Mouse (Mus musculus): ENCODE measurements at regions not wholly inside any gene's neighbourhood (a gene's known extent, or its start where the extent isn't known, plus 50 kb on each side); places are given as distances from the start of the nearest gene placed in this dataset.

DNA sequence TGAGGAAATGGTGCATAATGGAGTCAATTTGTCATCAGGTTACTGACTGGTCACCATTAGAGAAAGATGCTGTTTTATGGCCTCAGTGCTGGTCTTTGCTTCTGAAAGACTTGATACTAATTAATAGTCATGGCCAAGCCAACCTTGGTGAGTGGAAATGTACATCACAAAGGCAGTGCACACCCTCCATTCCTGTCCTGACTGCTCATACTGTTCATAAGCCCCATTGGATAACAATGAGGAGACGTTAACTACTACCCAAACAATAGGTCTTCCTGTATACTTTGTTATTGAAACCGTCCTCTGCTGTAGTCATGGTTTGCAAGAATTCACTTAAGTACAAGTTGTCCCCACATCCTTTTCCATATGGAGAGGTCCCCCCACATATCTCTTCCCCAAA lies 605.8 kb upstream of the Slc35b3 start:
- Histone ChIP-seq H3K4me1 (ENCODE audit: control insufficient read depth, insufficient read depth, low read length) (no peaks in the 10 kb centered on the region), H3K36me3 (ENCODE audit: control insufficient read depth, insufficient read depth, low read length) (no peaks in the 10 kb centered on the region), H3K27me3 (ENCODE audit: control insufficient read depth, insufficient read depth, low read length) (no peaks in the 10 kb centered on the region), H3K4me3 (ENCODE audit: control insufficient read depth, low read depth, low read length) (no peak overlapping the region), H3K27ac (ENCODE audit: control insufficient read depth, insufficient read depth, low read depth, low read length) (no peak overlapping the region)
- TF ChIP-seq CTCF (IDR thresholded peaks at IDR 0.05; ENCODE audit: control insufficient read depth, insufficient read depth, insufficient replicate concordance, low read depth, low read length), result no peak

DNA sequence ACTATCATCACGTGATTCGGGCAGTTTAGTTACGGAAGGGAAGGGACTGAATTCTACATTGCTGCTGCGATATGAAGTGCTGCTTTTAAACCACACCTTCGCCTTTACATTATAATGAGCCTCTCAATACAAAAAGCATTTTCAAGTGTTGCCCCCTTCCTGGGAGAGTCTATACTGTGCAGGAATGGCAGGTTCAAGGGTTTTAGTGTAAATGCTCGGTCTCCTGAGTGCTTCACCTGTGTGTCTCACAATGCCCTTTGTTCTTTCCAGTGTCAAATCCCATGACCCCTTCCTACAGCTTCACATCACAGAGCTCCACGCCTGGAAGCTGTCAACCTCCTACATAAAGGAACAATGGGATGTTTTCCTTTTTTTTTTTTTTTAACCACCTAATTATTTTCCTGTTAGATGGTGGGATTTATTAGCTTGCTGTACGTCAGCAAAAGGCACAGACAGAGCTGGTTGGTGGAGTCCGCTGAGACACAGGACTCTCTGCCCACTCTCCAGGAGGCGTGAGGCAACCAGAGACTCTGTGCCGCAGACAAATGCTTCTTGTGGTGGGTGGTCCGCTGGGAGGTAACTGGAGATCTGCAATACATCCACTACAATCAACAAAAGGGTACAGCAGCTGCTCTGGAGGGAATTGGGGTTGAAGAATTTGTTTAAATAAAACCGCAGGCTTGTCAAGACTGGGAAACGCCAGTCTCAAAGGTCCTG lies 577.2 kb upstream of the Slc35b3 start:
- Histone ChIP-seq H3K27me3 (ENCODE audit: control insufficient read depth, insufficient read depth, low read length) (no peaks in the 10 kb centered on the region), H3K27ac (ENCODE audit: control insufficient read depth, insufficient read depth, low read depth, low read length) (no peak overlapping the region), H3K4me3 (ENCODE audit: control insufficient read depth, low read depth, low read length) (no peak overlapping the region), H3K36me3 (ENCODE audit: control insufficient read depth, insufficient read depth, low read length) (no peaks in the 10 kb centered on the region), H3K4me1 (ENCODE audit: control insufficient read depth, insufficient read depth, low read length) (no peaks in the 10 kb centered on the region)
- TF ChIP-seq CTCF (IDR thresholded peaks at IDR 0.05; ENCODE audit: control insufficient read depth, insufficient read depth, insufficient replicate concordance, low read depth, low read length), result no peak
- no peak for TF ChIP-seq POLR2A (IDR thresholded peaks at IDR 0.05; ENCODE audit: control insufficient read depth, low read depth, low read length)

DNA sequence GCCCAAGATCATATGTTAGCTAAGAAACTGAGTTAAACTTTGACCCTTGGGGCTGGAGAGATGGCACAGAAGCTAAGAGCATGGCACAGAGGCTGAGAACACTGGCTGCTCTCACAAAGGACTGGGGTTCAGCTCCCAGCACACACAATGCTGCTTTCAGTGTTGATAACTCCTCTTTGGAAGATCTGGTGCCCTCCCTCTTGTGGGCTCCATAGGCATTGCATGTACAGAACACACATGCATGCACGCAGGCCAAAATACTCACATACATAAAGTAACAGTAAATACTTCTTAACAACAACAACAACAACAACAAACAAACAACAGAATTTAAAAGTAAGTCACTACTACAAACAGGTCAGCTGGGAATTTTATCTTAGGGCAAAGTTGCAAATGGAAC lies 565.8 kb upstream of the Slc35b3 start:
- no peaks in the 10 kb centered on the region for H3K27me3 ChIP-seq (ENCODE audit: control insufficient read depth, insufficient read depth, low read length)
- H3K4me1 ChIP-seq (ENCODE audit: control insufficient read depth, insufficient read depth, low read length), result no peaks in the 10 kb centered on the region
- H3K27ac ChIP-seq (ENCODE audit: control insufficient read depth, insufficient read depth, low read depth, low read length), result no peak overlapping the region
- no peak overlapping the region for H3K4me3 ChIP-seq (ENCODE audit: control insufficient read depth, low read depth, low read length)
- H3K36me3 ChIP-seq (ENCODE audit: control insufficient read depth, insufficient read depth, low read length), result no peaks in the 10 kb centered on the region
- TF ChIP-seq POLR2A (IDR thresholded peaks at IDR 0.05; ENCODE audit: control insufficient read depth, low read depth, low read length), result no peak
- no peak for TF ChIP-seq CTCF (IDR thresholded peaks at IDR 0.05; ENCODE audit: control insufficient read depth, insufficient read depth, insufficient replicate concordance, low read depth, low read length)

DNA sequence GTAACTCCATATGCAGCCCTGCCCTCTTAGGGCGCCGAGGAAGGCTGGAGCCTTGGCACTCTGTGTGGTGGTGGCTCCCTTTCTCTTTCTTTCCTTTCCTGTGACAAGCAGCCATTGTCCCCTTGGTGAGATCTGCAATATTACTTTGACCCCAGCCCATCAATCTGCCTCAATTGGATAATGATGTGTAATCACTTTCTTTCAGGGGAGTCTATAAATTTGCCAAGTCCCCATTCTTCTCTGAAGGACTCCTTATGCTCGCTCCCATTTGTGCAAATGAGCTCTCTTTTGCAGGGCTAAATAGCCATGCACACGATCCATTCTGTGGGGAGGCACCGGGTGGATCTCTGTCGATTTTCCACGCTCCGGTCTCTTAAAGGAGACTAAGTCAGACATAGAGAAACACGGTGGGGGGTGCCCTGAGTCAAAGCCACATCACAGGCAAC lies 563.2 kb upstream of the Slc35b3 start:
- H3K4me1 ChIP-seq (ENCODE audit: control insufficient read depth, insufficient read depth, low read length), result no peaks in the 10 kb centered on the region
- no peaks in the 10 kb centered on the region for H3K27me3 ChIP-seq (ENCODE audit: control insufficient read depth, insufficient read depth, low read length)
- no peak overlapping the region for H3K4me3 ChIP-seq (ENCODE audit: control insufficient read depth, low read depth, low read length)
- TF ChIP-seq POLR2A (IDR thresholded peaks at IDR 0.05; ENCODE audit: control insufficient read depth, low read depth, low read length), result no peak
- TF ChIP-seq CTCF (IDR thresholded peaks at IDR 0.05; ENCODE audit: control insufficient read depth, insufficient read depth, insufficient replicate concordance, low read depth, low read length), result no peak
- no peaks in the 10 kb centered on the region for H3K36me3 ChIP-seq (ENCODE audit: control insufficient read depth, insufficient read depth, low read length)
- H3K27ac ChIP-seq (ENCODE audit: control insufficient read depth, insufficient read depth, low read depth, low read length), result no peak overlapping the region

DNA sequence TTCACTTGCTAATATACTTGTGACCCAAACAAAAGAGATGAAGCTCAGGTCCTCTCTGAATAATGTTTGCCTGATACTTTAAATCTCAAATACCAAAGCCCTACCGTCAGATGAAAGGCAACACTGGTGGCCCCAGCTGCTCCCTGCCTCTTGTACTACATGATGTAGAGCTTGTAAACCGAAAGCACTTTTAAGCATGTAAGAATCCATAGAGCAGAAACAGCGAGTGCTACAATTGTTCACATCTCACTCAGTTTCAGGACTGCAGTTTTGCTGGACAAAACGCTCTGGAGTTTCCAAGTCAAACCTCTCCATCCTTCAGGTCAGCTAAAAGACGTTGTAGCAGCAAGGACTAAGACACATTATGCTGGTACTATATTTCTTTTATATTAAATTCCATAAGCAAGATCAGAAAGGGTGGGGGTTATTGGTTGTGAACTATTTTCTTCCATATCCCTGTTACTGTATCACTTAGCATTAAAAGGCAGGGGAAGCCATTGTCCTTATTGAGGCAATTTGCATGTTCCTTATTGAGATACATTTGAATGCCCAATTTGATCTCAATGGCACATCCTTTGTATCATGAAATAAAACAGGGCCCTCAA lies 562.7 kb upstream of the Slc35b3 start:
- H3K4me3 ChIP-seq (ENCODE audit: control insufficient read depth, low read depth, low read length), result no peak overlapping the region
- no peak overlapping the region for H3K27ac ChIP-seq (ENCODE audit: control insufficient read depth, insufficient read depth, low read depth, low read length)
- TF ChIP-seq POLR2A (IDR thresholded peaks at IDR 0.05; ENCODE audit: control insufficient read depth, low read depth, low read length), result no peak
- no peak for TF ChIP-seq CTCF (IDR thresholded peaks at IDR 0.05; ENCODE audit: control insufficient read depth, insufficient read depth, insufficient replicate concordance, low read depth, low read length)
- H3K36me3 ChIP-seq (ENCODE audit: control insufficient read depth, insufficient read depth, low read length), result no peaks in the 10 kb centered on the region
- no peaks in the 10 kb centered on the region for H3K27me3 ChIP-seq (ENCODE audit: control insufficient read depth, insufficient read depth, low read length)
- H3K4me1 ChIP-seq (ENCODE audit: control insufficient read depth, insufficient read depth, low read length), result no peaks in the 10 kb centered on the region

DNA sequence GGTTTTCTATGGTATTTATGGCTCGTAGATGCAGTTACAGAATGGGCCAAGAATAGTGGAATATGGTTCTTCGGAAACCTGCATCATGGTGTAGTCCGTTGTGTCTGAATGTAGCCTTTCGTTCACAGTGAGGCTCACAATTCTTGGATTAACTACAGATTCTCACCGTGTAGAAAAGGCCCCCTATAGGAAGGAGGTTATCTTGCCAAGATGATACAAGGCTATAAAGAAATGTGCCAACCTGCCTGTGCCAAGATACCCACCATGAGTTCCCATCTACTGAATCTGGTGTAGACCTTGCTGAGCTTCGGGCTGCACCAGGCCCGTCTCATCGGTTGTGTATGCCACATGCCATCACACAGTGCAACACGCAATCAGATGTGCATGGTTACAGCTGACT lies 560.2 kb upstream of the Slc35b3 start:
- H3K27ac ChIP-seq (ENCODE audit: control insufficient read depth, insufficient read depth, low read depth, low read length), result no peak overlapping the region
- H3K4me3 ChIP-seq (ENCODE audit: control insufficient read depth, low read depth, low read length), result no peak overlapping the region
- H3K4me1 ChIP-seq (ENCODE audit: control insufficient read depth, insufficient read depth, low read length), result no peaks in the 10 kb centered on the region
- TF ChIP-seq POLR2A (IDR thresholded peaks at IDR 0.05; ENCODE audit: control insufficient read depth, low read depth, low read length) (no peak), CTCF (IDR thresholded peaks at IDR 0.05; ENCODE audit: control insufficient read depth, insufficient read depth, insufficient replicate concordance, low read depth, low read length) (no peak)
- no peaks in the 10 kb centered on the region for H3K27me3 ChIP-seq (ENCODE audit: control insufficient read depth, insufficient read depth, low read length)
- H3K36me3 ChIP-seq (ENCODE audit: control insufficient read depth, insufficient read depth, low read length), result no peaks in the 10 kb centered on the region

DNA sequence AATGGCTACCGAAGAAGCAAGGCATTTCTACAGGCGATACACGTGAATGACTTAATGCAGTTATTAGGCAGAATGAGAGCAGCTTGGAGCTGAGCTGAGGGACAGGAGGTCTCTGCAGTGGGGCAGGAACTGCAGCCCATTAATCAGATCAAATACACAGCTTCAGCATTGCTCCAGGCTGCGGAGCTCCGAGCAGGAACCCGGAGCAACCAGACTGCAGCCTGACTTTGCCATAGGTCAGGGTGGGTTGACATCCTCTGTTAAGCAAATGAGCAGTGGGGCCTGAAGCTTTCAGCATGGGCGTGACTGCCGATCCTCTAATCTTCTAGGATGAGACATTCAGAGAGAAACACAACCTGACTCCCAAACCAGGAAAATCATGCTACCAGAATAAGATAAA lies 555.4 kb upstream of the Slc35b3 start:
- H3K4me3 ChIP-seq (ENCODE audit: control insufficient read depth, low read depth, low read length), result no peak overlapping the region
- H3K27ac ChIP-seq (ENCODE audit: control insufficient read depth, insufficient read depth, low read depth, low read length), result no peak overlapping the region
- H3K4me1 ChIP-seq (ENCODE audit: control insufficient read depth, insufficient read depth, low read length), result no peaks in the 10 kb centered on the region
- TF ChIP-seq CTCF (IDR thresholded peaks at IDR 0.05; ENCODE audit: control insufficient read depth, insufficient read depth, insufficient replicate concordance, low read depth, low read length) (no peak), POLR2A (IDR thresholded peaks at IDR 0.05; ENCODE audit: control insufficient read depth, low read depth, low read length) (no peak)
- H3K36me3 ChIP-seq (ENCODE audit: control insufficient read depth, insufficient read depth, low read length), result no peaks in the 10 kb centered on the region
- no peaks in the 10 kb centered on the region for H3K27me3 ChIP-seq (ENCODE audit: control insufficient read depth, insufficient read depth, low read length)

Measured in testis, adult 2 months (tissue).